Mouse (Mus musculus): Measurements from ENCODE around the gene Tra2a. TPM values are rescaled to one million over a fixed set of nuclear protein-coding genes. Genes with fewer than 3 reads are reported as not detected.
A peak's percentile ranks its signal among the peaks of the same experiment; 100 is the strongest.
"Not testable (repeated sequence)": the region's sequence is repeated elsewhere in the genome, so short reads cannot be mapped to it uniquely, and the experiment has no call there.

Gene Tra2a
- polyA plus RNA-seq, 1 experiment = 113 TPM

DNA sequence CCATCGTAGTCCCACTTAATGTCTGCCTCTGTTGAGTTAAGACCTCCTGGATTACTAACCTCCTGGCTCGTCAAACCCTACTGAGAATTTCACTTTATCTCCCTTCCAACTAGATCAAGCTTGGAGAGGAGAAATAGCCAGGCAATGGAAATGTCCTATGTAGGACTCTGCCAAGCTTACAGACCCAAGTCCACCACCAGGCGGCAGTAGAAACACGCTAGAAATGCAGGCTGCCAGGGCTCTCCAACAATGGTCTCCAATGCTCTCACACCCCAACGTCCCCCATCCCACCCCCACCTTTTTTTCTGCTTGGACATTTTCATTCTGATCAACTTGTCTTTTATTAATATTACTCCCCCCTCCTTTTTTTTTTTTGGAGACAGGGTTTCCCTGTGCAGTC lies 5.4 kb upstream of the Tra2a start:
- Histone ChIP-seq H3K27ac (ENCODE audit: insufficient read depth, low read length) (no peak overlapping the region), H3K4me3 (ENCODE audit: insufficient read depth, low read length) (no peak overlapping the region), H3K4me1 (ENCODE audit: control insufficient read depth, insufficient read depth, low read length) (no peaks in the 10 kb centered on the region)
- TF ChIP-seq CTCF (IDR thresholded peaks at IDR 0.05; ENCODE audit: extremely low read depth, insufficient read depth, low read length) (peak; percentile 87), POLR2A (IDR thresholded peaks at IDR 0.05; ENCODE audit: extremely low read depth, insufficient read depth, low read length) (no peak)

DNA sequence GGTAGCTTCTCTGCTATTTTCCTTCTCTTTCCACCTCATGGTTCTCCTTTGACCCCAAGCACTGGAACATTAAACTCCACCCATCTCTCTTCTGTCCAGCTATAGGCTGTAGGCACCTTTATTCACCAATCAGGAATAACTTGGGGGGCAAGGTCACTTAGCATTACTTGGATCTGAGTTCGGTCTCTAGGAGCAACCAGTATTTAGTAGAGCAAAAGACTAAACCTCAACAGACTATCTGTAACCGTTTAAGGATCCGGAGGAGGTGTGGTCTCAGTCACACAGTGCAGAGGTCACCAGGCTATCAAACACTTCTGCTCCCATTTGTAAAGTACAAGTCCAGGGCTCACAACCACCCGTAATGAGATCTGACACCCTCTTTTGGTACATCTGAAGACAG lies 3.9 kb upstream of the Tra2a start:
- no peaks in the 10 kb centered on the region for H3K4me1 ChIP-seq (ENCODE audit: control insufficient read depth, insufficient read depth, low read length)
- H3K27ac ChIP-seq (ENCODE audit: insufficient read depth, low read length) = no peak overlapping the region
- TF ChIP-seq POLR2A (IDR thresholded peaks at IDR 0.05; ENCODE audit: extremely low read depth, insufficient read depth, low read length) (no peak), CTCF (IDR thresholded peaks at IDR 0.05; ENCODE audit: extremely low read depth, insufficient read depth, low read length) (no peak)
- H3K4me3 ChIP-seq (ENCODE audit: insufficient read depth, low read length) = no peak overlapping the region

- not testable (repeated sequence) for H3K27ac ChIP-seq (ENCODE audit: insufficient read depth, low read length); H3K4me3 ChIP-seq (ENCODE audit: insufficient read depth, low read length); H3K4me1 ChIP-seq (ENCODE audit: control insufficient read depth, insufficient read depth, low read length)
These were observed 1.4 kb upstream of the Tra2a start for GRCm38 (mm10) chr6:49265207-49265606.

DNA sequence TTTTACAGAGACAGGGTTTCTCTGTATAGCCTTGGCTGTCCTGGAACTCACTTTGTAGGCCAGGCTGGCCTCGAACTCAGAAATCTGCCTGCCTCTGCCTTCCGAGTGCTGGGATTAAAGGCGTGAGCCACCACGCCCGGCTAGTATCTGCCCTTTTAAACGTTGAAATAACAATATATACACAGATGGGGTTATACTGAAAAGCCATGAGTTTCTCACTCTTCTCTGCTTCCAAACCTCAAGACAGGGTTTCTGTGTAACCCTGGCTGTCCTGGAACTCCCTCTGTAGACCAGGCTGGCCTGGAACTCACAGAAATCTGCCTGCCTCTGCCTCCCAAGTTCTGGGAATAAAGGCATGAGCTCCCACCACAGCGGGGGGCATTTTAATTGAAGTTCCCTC lies 613 bp upstream of the Tra2a start:
- not testable (repeated sequence) for H3K4me1 ChIP-seq (ENCODE audit: control insufficient read depth, insufficient read depth, low read length); H3K4me3 ChIP-seq (ENCODE audit: insufficient read depth, low read length); H3K27ac ChIP-seq (ENCODE audit: insufficient read depth, low read length)

GRCm38 (mm10) chr6:49263081-49263846 lies 569 bp downstream of the Tra2a start:
- TF ChIP-seq POLR2A (IDR thresholded peaks at IDR 0.05; ENCODE audit: extremely low read depth, insufficient read depth, low read length) (no peak), CTCF (IDR thresholded peaks at IDR 0.05; ENCODE audit: extremely low read depth, insufficient read depth, low read length) (no peak)
- Histone ChIP-seq H3K4me3 (ENCODE audit: insufficient read depth, low read length) (peak overlapping the region; percentile 84), H3K4me1 (ENCODE audit: control insufficient read depth, insufficient read depth, low read length) (peaks cover 1% of the 10 kb centered on the region; the same call in 1 of the 2 replicates), H3K27ac (ENCODE audit: insufficient read depth, low read length) (peak overlapping the region; percentile 97)

DNA sequence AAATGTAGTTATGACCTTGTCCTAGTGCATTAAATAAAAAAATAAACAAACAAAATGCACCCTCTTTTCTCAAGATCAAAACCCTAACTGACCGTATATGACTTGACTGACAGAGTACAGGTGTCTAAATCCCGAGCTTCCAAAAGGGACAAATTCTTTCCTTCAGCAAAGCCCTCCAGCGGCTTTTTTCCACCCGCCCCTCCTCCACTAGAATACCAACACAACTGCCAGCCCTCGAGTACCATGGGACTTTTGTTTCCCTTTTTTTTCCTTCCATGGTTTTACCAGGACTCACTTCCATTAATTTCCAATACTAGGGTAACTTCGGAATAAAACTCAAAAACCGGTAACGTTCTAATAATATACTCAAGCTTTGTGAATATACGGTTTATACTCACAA lies 1.4 kb downstream of the Tra2a start:
- peaks cover 1% of the 10 kb centered on the region; the same call in 1 of the 2 replicates for H3K4me1 ChIP-seq (ENCODE audit: control insufficient read depth, insufficient read depth, low read length)
- peak overlapping the region; percentile 84 for H3K4me3 ChIP-seq (ENCODE audit: insufficient read depth, low read length)
- H3K27ac ChIP-seq (ENCODE audit: insufficient read depth, low read length) = no peak overlapping the region
- TF ChIP-seq POLR2A (IDR thresholded peaks at IDR 0.05; ENCODE audit: extremely low read depth, insufficient read depth, low read length) (no peak), CTCF (IDR thresholded peaks at IDR 0.05; ENCODE audit: extremely low read depth, insufficient read depth, low read length) (no peak)

GRCm38 (mm10) chr6:49259711-49260110 lies 4.1 kb downstream of the Tra2a start:
- no peak overlapping the region for H3K4me3 ChIP-seq (ENCODE audit: insufficient read depth, low read length)
- no peak overlapping the region for H3K27ac ChIP-seq (ENCODE audit: insufficient read depth, low read length)

GRCm38 (mm10) chr6:49257880-49258279 lies 6.0 kb downstream of the Tra2a start:
- no peak overlapping the region for H3K27ac ChIP-seq (ENCODE audit: insufficient read depth, low read length)
- no peak for TF ChIP-seq POLR2A (IDR thresholded peaks at IDR 0.05; ENCODE audit: extremely low read depth, insufficient read depth, low read length)
- no peak for TF ChIP-seq CTCF (IDR thresholded peaks at IDR 0.05; ENCODE audit: extremely low read depth, insufficient read depth, low read length)

More at GRCm38 (mm10) chr6:49259711-49260110, 4.1 kb downstream of the Tra2a start:
- TF ChIP-seq POLR2A (IDR thresholded peaks at IDR 0.05; ENCODE audit: extremely low read depth, insufficient read depth, low read length) = no peak
- TF ChIP-seq CTCF (IDR thresholded peaks at IDR 0.05; ENCODE audit: extremely low read depth, insufficient read depth, low read length) = no peak
- H3K4me1 ChIP-seq (ENCODE audit: control insufficient read depth, insufficient read depth, low read length) = peaks cover 1% of the 10 kb centered on the region; the same call in 1 of the 2 replicates

GRCm38 (mm10) chr6:49252207-49252606 lies 11.6 kb downstream of the Tra2a start:
- H3K4me3 ChIP-seq (ENCODE audit: insufficient read depth, low read length) = no peak overlapping the region
- no peaks in the 10 kb centered on the region for H3K4me1 ChIP-seq (ENCODE audit: control insufficient read depth, insufficient read depth, low read length)
- no peak for TF ChIP-seq CTCF (IDR thresholded peaks at IDR 0.05; ENCODE audit: extremely low read depth, insufficient read depth, low read length)
- TF ChIP-seq POLR2A (IDR thresholded peaks at IDR 0.05; ENCODE audit: extremely low read depth, insufficient read depth, low read length) = no peak
- H3K27ac ChIP-seq (ENCODE audit: insufficient read depth, low read length) = no peak overlapping the region

More at GRCm38 (mm10) chr6:49257880-49258279, 6.0 kb downstream of the Tra2a start:
- Histone ChIP-seq H3K4me1 (ENCODE audit: control insufficient read depth, insufficient read depth, low read length) (peaks cover 1% of the 10 kb centered on the region; the same call in 1 of the 2 replicates), H3K4me3 (ENCODE audit: insufficient read depth, low read length) (no peak overlapping the region)

GRCm38 (mm10) chr6:49251199-49251598 lies 12.6 kb downstream of the Tra2a start:
- TF ChIP-seq CTCF (IDR thresholded peaks at IDR 0.05; ENCODE audit: extremely low read depth, insufficient read depth, low read length) = no peak
- no peak for TF ChIP-seq POLR2A (IDR thresholded peaks at IDR 0.05; ENCODE audit: extremely low read depth, insufficient read depth, low read length)
- Histone ChIP-seq H3K27ac (ENCODE audit: insufficient read depth, low read length) (no peak overlapping the region), H3K4me3 (ENCODE audit: insufficient read depth, low read length) (no peak overlapping the region), H3K4me1 (ENCODE audit: control insufficient read depth, insufficient read depth, low read length) (no peaks in the 10 kb centered on the region)
